Mouse (Mus musculus) CD8-positive naive resting alpha-beta T cell, adult 57 days (primary cell): Measurements from ENCODE around the gene Sp1. TPM values are rescaled to one million over a fixed set of nuclear protein-coding genes. Genes with fewer than 3 reads are reported as not detected.

Experiments used
- total RNA-seq: library from RNA; stranded (reverse); gene quantifications from one replicate; pipeline ENCODE4 v1.2.4, GENCODE M21; 2023

Sp1 gene
- total RNA-seq, result 147 TPM

DNA sequence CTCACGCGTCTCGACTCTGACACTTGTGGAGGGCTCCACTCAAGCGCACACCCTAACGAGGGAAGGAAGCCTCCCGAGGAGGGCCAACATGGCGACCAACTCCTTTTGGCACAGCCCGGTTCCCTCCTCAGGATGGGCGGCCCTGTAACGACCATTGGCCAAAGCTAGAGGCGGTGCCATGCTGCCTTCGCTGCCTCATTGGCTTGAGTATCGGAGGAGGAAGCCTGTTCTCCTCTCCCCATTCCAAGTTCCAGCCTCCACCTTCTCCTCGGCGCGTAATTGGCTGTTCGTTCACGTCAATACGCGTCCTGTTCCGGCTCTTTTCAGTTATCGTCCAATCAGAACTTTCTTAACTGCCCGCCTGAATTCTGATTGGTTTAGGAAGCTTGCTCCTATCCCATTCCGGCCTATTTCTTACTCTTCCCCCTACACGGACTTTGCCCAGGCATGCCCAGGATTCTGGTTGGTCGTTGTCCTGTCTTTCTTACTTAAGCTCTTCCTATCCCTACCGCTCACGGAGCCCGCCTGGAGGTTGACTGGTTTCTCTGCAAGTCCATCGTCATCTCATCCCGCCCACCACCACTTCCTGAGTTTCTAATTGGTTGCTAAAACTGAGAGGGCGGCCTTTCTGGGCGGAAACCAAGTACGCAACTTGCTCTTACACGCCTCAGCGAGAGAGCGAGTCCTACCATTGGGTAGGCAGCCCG, at the start of gene Sp1:
Sp1 (plus strand) TSS at position 655 of the 707 bp plus-strand sequence.

DNA sequence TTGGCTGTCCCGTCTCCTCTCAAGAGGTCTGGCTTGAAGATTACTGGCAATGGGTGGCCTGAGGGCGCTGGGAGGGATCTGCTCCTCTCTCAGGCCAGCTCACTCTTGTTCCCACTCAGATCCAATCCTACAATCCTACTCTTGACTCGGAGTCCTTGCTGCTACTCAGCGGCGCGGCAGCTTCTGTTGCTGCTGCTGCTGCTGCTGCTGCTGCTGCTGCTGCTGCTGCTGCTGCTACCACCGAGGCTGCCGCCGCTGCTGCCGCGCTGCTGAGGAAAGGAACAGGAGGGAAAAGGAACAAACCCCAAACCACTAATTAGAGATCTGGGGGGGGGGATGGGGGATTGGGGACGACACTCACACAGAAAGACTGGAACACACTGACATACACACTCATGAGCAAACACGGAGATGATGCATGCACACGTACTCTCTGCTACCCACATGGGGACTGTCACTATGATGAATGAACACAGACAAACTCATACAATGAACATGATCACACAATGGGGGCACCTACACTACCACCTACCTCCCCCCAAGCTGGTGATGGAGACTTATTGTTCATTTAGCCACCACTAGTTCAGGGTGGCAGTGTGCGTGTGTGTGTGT, 39.1 kb upstream of the Sp1 start, which contains the start of gene Sp7:
Sp7 (minus strand) TSS at position 450 of the 612 bp plus-strand sequence.

DNA sequence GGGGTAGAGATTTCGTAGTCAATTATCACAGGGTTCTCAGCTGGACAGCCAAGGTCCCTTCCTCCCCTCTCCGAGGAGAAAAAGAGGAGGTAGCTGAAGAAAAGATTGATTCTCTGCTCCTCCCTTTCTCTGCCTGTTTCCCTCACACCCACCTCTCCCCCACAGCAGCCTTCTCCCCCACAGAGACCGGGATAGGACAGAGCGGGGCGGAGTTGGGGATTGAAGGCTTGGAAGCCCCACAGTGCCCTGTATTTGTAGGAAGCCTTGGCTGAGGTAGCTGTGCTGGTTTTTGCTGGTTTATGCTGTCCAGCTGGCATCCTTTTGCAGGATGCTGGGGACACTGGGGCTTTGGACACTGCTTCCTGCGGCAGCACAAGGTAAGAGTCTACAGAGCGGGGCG, 39.2 kb downstream of the Sp1 start, which contains the start of gene Amhr2:
Amhr2 (plus strand) TSS at position 222 of the 400 bp plus-strand sequence.

GRCm38 (mm10) chr15:102458904-102459317, 53.0 kb downstream of the Sp1 start, which contains the start of gene Prr13:
Gene Prr13, plus strand, starts transcription at chr15:102459028.

GRCm38 (mm10) chr15:102470183-102470604, 64.3 kb downstream of the Sp1 start, which contains the start of gene Pcbp2:
Gene Pcbp2, plus strand, starts transcription at chr15:102470539.

Other genes starting within 250 kb of the Sp1 start
- 97.8 TPM for gene Zfp740, start 202.9 kb upstream of the Sp1 start, total RNA-seq
- gene Csad, start 201.4 kb upstream of the Sp1 start, total RNA-seq, result 22.1 TPM
- 752 TPM for gene Itgb7, start 174.2 kb upstream of the Sp1 start, total RNA-seq
- gene Rarg, start 148.6 kb upstream of the Sp1 start, total RNA-seq, result 64.3 TPM
- not detected for gene Gm9918, start 135.6 kb upstream of the Sp1 start, total RNA-seq
- gene Mfsd5, start 126.7 kb upstream of the Sp1 start, total RNA-seq, result 27.1 TPM
- 2.3 TPM for gene Espl1, start 109.9 kb upstream of the Sp1 start, total RNA-seq
- gene Pfdn5, start 80.0 kb upstream of the Sp1 start, total RNA-seq, result 504 TPM
- 63.5 TPM for gene Myg1, start 74.4 kb upstream of the Sp1 start, total RNA-seq
- 59.4 TPM for gene Aaas, start 55.4 kb upstream of the Sp1 start, total RNA-seq
- gene Sp7, start 39.0 kb upstream of the Sp1 start, total RNA-seq, result not detected
- 0.34 TPM for gene Amhr2, start 39.2 kb downstream of the Sp1 start, total RNA-seq
- 36.6 TPM for gene Prr13, start 52.9 kb downstream of the Sp1 start, total RNA-seq
- gene Pcbp2, start 64.4 kb downstream of the Sp1 start, total RNA-seq, result 793 TPM
- 32.0 TPM for gene Gm10337, start 97.6 kb downstream of the Sp1 start, total RNA-seq
- gene Map3k12, start 110.9 kb downstream of the Sp1 start, total RNA-seq, result 5.2 TPM
- 54.4 TPM for gene Tarbp2, start 112.0 kb downstream of the Sp1 start, total RNA-seq
- gene Npff, start 118.8 kb downstream of the Sp1 start, total RNA-seq, result 16.7 TPM
- 1.7 TPM for gene Gm28047, start 218.9 kb downstream of the Sp1 start, total RNA-seq
- 114 TPM for gene Atf7, start 219.3 kb downstream of the Sp1 start, total RNA-seq